Mouse (Mus musculus): ENCODE results near the gene Fdxr. TPM values are rescaled to one million over a fixed set of nuclear protein-coding genes. Genes with fewer than 3 reads are reported as not detected.

Gene Fdxr
- polyA plus RNA-seq, 2 experiments: 12.3 to 13.7 TPM

GRCm38 (mm10) chr11:115234320-115235044, 42.4 kb downstream of the Fdxr start:
- Histone ChIP-seq H3K4me3 (ENCODE audit: insufficient read depth in 1 of 2, low read depth in 2 of 2, low read length in 2 of 2) (no peak overlapping the region), H3K9ac (replicated peaks) (no peak overlapping the region), H3K36me3 (replicated peaks; ENCODE audit: control insufficient read depth, insufficient read depth, low read depth) (no peaks in the 10 kb centered on the region), H3K27me3 (ENCODE audit: control insufficient read depth, insufficient read depth, low read length) (no peaks in the 10 kb centered on the region), H3K27ac (no peak overlapping the region), H3K4me2 (ENCODE audit: low read depth) (no peak overlapping the region), H3K4me1 (replicated peaks; ENCODE audit: control insufficient read depth in 2 of 2, insufficient read depth in 2 of 2, low read length in 1 of 2) (no peaks in the 10 kb centered on the region), H3K9me3 (ENCODE audit: control insufficient read depth, low read length) (no peaks in the 10 kb centered on the region)
- no peak for TF ChIP-seq EP300 (IDR thresholded peaks at IDR 0.05; ENCODE audit: low read depth)
- DNase-seq (ENCODE audit: low read depth in 3 of 3, low spot score in 3 of 3) (no peak), ATAC-seq (ENCODE audit: insufficient read depth) (no peak)
- 76% methylated on average over 15 of the region's 15 CpGs for WGBS (ENCODE audit: insufficient replicate concordance)

GRCm38 (mm10) chr11:115233526-115234290, 43.1 kb downstream of the Fdxr start:
- TF ChIP-seq CTCF (IDR thresholded peaks at IDR 0.05; ENCODE audit: low read depth) (peak; percentile 23; the same call in 1 of the 2 replicates), EP300 (IDR thresholded peaks at IDR 0.05; ENCODE audit: low read depth) (no peak)
- Histone ChIP-seq H3K9me3 (ENCODE audit: control insufficient read depth, low read length) (no peaks in the 10 kb centered on the region), H3K36me3 (replicated peaks; ENCODE audit: control insufficient read depth, insufficient read depth, low read depth) (no peaks in the 10 kb centered on the region), H3K4me2 (ENCODE audit: low read depth) (no peak overlapping the region), H3K27ac (no peak overlapping the region), H3K9ac (replicated peaks) (no peak overlapping the region), H3K4me3 (ENCODE audit: insufficient read depth in 1 of 2, low read depth in 2 of 2, low read length in 2 of 2) (no peak overlapping the region), H3K4me1 (replicated peaks; ENCODE audit: control insufficient read depth in 2 of 2, insufficient read depth in 2 of 2, low read length in 1 of 2) (no peaks in the 10 kb centered on the region), H3K27me3 (ENCODE audit: control insufficient read depth, insufficient read depth, low read length) (no peaks in the 10 kb centered on the region)
- DNase-seq (ENCODE audit: low read depth in 3 of 3, low spot score in 3 of 3): no peak
- no peak for ATAC-seq (ENCODE audit: insufficient read depth)
- 81% methylated on average over 20 of the region's 20 CpGs for WGBS (ENCODE audit: insufficient replicate concordance)

GRCm38 (mm10) chr11:115232889-115233288, 44.0 kb downstream of the Fdxr start:
- H3K27me3 ChIP-seq (ENCODE audit: control insufficient read depth, insufficient read depth, low read length): no peaks in the 10 kb centered on the region
- H3K27ac ChIP-seq: no peak overlapping the region
- H3K9me3 ChIP-seq (ENCODE audit: control insufficient read depth, low read length): no peaks in the 10 kb centered on the region
- WGBS (ENCODE audit: insufficient replicate concordance): 73% methylated on average over 5 of the region's 5 CpGs
- H3K4me2 ChIP-seq (ENCODE audit: low read depth): no peak overlapping the region
- no peak overlapping the region for H3K4me3 ChIP-seq (ENCODE audit: insufficient read depth in 1 of 2, low read depth in 2 of 2, low read length in 2 of 2)
- ATAC-seq (ENCODE audit: insufficient read depth) (no peak), DNase-seq (ENCODE audit: low read depth in 3 of 3, low spot score in 3 of 3) (no peak)
- H3K4me1 ChIP-seq (replicated peaks; ENCODE audit: control insufficient read depth in 2 of 2, insufficient read depth in 2 of 2, low read length in 1 of 2): no peaks in the 10 kb centered on the region
- no peak for TF ChIP-seq EP300 (IDR thresholded peaks at IDR 0.05; ENCODE audit: low read depth)
- TF ChIP-seq CTCF (IDR thresholded peaks at IDR 0.05; ENCODE audit: low read depth): no peak
- no peaks in the 10 kb centered on the region for H3K36me3 ChIP-seq (replicated peaks; ENCODE audit: control insufficient read depth, insufficient read depth, low read depth)
- no peak overlapping the region for H3K9ac ChIP-seq (replicated peaks)

DNA sequence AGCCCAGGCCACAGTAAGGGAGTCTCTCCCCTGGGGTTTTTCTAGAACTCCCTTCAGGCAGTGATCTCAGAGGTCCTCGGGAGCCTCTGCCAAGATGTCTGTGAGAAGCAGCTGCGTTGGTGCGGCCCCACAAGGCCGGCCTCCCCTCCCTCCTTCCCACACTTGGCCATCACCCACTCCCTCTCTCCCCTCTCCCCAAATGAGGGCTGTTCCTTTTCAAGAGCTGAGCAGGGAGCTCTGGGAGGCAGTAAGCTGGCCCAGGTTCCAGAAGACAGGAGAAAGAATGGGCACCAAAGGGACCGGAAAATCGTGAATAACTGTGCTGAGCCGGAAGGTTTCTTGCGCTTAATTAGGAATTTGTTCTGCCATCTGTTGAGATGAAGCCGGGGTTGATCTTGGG, 44.9 kb downstream of the Fdxr start:
- TF ChIP-seq EP300 (IDR thresholded peaks at IDR 0.05; ENCODE audit: low read depth): no peak
- no peak for TF ChIP-seq CTCF (IDR thresholded peaks at IDR 0.05; ENCODE audit: low read depth)
- H3K4me3 ChIP-seq (ENCODE audit: insufficient read depth in 1 of 2, low read depth in 2 of 2, low read length in 2 of 2): no peak overlapping the region
- whole genome bisulfite sequencing (ENCODE audit: insufficient replicate concordance): 62% methylated on average over 9 of the region's 9 CpGs
- H3K27me3 ChIP-seq (ENCODE audit: control insufficient read depth, insufficient read depth, low read length): no peaks in the 10 kb centered on the region
- no peaks in the 10 kb centered on the region for H3K4me1 ChIP-seq (replicated peaks; ENCODE audit: control insufficient read depth in 2 of 2, insufficient read depth in 2 of 2, low read length in 1 of 2)
- no peak overlapping the region for H3K27ac ChIP-seq
- H3K9me3 ChIP-seq (ENCODE audit: control insufficient read depth, low read length): no peaks in the 10 kb centered on the region
- ATAC-seq (ENCODE audit: insufficient read depth): no peak
- no peak overlapping the region for H3K4me2 ChIP-seq (ENCODE audit: low read depth)
- no peak for DNase-seq (ENCODE audit: low read depth in 3 of 3, low spot score in 3 of 3)
- no peaks in the 10 kb centered on the region for H3K36me3 ChIP-seq (replicated peaks; ENCODE audit: control insufficient read depth, insufficient read depth, low read depth)
- H3K9ac ChIP-seq (replicated peaks): no peak overlapping the region

DNA sequence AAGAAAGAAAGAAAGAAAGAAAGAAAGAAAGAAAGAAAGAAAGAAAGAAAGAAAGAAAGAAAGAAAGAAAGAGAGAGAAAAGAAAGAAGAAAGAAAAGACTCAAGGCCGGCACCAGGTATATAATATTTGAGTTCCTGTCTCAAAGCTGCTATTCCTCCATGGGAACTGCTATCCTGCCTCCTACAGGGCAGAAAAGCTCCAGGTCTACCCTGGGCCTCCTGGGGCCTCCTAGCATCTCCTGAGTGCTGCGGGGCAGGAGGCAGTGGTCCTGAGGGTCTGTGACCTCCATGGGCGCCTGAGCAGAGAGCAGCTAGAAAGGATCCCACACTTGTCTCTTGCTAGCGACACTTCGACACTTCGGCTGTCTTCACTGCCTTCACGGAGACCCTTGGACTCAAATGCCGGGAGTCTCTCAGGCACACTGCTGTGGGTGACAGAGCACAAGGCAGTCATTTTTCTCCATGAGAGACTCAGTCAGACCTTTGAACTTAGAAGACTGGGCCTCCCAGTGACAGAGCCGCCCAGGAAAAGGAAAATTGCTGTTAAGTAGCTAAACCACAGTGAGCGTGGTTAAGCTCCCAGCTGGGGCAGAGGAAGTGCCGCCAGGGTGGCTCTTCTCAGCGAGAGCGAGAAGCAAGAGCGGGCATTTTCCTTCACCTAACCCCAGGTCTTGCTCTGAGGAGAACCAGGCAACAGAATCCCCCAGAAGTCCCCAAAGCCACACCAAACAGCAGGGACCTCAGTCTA, 45.5 kb downstream of the Fdxr start:
- H3K4me2 ChIP-seq (ENCODE audit: low read depth): no peak overlapping the region
- H3K4me1 ChIP-seq (replicated peaks; ENCODE audit: control insufficient read depth in 2 of 2, insufficient read depth in 2 of 2, low read length in 1 of 2): 0 out of 4 replicates have a peak, but pooled peaks cover 0 to 2% of the 10 kb centered on the region in 2 experiments
- H3K9ac ChIP-seq (replicated peaks): no peak overlapping the region
- no peak overlapping the region for H3K4me3 ChIP-seq (ENCODE audit: insufficient read depth in 1 of 2, low read depth in 2 of 2, low read length in 2 of 2)
- WGBS (ENCODE audit: insufficient replicate concordance): 38% methylated on average over 14 of the region's 14 CpGs
- TF ChIP-seq CTCF (IDR thresholded peaks at IDR 0.05; ENCODE audit: low read depth): no peak
- TF ChIP-seq EP300 (IDR thresholded peaks at IDR 0.05; ENCODE audit: low read depth): no peak
- H3K9me3 ChIP-seq (ENCODE audit: control insufficient read depth, low read length): no peaks in the 10 kb centered on the region
- DNase-seq (ENCODE audit: low read depth in 3 of 3, low spot score in 3 of 3): no peak
- no peaks in the 10 kb centered on the region for H3K36me3 ChIP-seq (replicated peaks; ENCODE audit: control insufficient read depth, insufficient read depth, low read depth)
- no peaks in the 10 kb centered on the region for H3K27me3 ChIP-seq (ENCODE audit: control insufficient read depth, insufficient read depth, low read length)
- ATAC-seq (ENCODE audit: insufficient read depth): no peak
- no peak overlapping the region for H3K27ac ChIP-seq

All from liver, embryonic 14.5 days (tissue).